Mouse (Mus musculus): ENCODE measurements around the gene Pan3.

DNA sequence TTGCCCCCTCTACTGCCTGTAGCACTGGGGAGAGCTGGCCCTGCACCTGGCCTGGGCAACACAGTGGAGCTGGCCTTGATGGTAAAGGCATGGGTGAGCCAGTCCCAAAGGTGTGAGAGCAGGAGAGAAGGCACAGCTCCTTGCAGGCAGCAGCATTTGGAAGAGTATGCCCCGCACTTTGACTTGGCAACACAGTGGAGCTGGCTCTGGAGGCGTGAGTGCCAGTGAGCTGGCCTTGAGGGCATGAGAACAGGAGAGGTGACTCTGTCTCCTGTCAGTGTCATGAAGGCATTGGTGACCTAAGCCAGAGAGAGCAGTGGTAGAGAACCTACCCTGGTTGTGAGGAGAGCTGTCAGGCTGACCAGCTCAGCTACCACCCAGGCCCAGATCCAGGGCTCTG lies 49.4 kb downstream of the Pan3 start:
- TF ChIP-seq CHD2 (IDR thresholded peaks at IDR 0.05; ENCODE audit: low read depth, low read length) (no peak), MAFK (IDR thresholded peaks at IDR 0.05; ENCODE audit: insufficient read depth, low read depth, low read length) (no peak), HCFC1 (IDR thresholded peaks at IDR 0.05; ENCODE audit: borderline replicate concordance, insufficient read depth, low read length) (no peak), ZC3H11A (IDR thresholded peaks at IDR 0.05; ENCODE audit: borderline replicate concordance, low read depth, low read length) (no peak), ZNF384 (IDR thresholded peaks at IDR 0.05; ENCODE audit: low read depth, low read length) (no peak)
